Comparison of ENCODE assay signal across 8 mouse cellular contexts in the genomic region with DNA sequence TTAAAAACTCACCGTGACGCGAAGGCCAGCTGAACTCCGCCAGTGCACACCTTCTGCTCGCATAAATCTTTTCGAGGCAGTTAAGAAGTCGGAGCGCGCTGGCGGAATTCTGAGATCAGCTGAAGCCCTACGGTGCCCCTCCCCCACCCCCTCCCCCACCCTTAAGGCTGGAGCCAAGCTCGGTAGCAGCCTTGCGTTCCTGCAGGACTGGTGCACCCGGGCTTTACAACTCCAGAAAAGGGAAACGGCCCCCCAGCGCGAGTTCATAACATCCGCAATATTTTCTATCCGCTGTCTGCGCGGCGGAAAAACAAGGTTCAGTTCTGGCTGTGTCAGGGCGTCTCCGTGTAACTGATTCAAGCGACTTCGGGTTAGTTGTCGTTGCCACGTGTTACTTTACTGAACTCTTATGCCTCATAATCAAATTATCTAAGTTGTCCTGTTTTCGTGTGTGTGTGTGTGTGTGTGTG. TPM values are rescaled to one million over a fixed set of nuclear protein-coding genes. Genes with fewer than 3 reads are reported as not detected.
A peak's percentile ranks its signal among the peaks of the same experiment; 100 is the strongest.
DNase-seq lines count a peak whose midpoint lies in the region; ATAC-seq and TF ChIP-seq lines count a peak whose summit lies in the region.

A gene (minus strand): TSS at position 111 of the 470 bp plus-strand sequence.

- peak within 1 kb of the TSS; percentile 87 for H3K4me3 ChIP-seq in bone marrow, adult 2 months (replicated peaks; ENCODE audit: control insufficient read depth, low read depth, low read length)
- H3K4me3 ChIP-seq in intestine, embryonic 16.5 days (ENCODE audit: low read length): peak within 1 kb of the TSS; percentile 72
- H3K4me3 ChIP-seq in lung, embryonic 14.5 days (ENCODE audit: low read depth, low read length): peak within 1 kb of the TSS; percentile 80
- H3K4me3 ChIP-seq in neural tube, embryonic 14.5 days (ENCODE audit: low read depth, low read length): peak within 1 kb of the TSS; percentile 54

- H3K27me3 ChIP-seq in intestine, embryonic 16.5 days (replicated peaks; ENCODE audit: control insufficient read depth, insufficient read depth, low read length): no peaks in the 10 kb centered on the region
- H3K27me3 ChIP-seq in lung, embryonic 14.5 days (ENCODE audit: insufficient read depth, low read length): no peaks in the 10 kb centered on the region
- no peaks in the 10 kb centered on the region; the same call in 1 of the 2 replicates for H3K27me3 ChIP-seq in neural tube, embryonic 14.5 days (ENCODE audit: control insufficient read depth, insufficient read depth, low read length)

- peak within 1 kb of the TSS; percentile 97 for H3K4me2 ChIP-seq in intestine, embryonic 16.5 days (ENCODE audit: low read depth, low read length)
- H3K4me2 ChIP-seq in lung, embryonic 14.5 days: peak within 1 kb of the TSS; percentile 95
- H3K4me2 ChIP-seq in neural tube, embryonic 14.5 days (ENCODE audit: low read depth, low read length): peak within 1 kb of the TSS; percentile 97

- no peaks in the 10 kb centered on the region for H3K36me3 ChIP-seq in intestine, embryonic 16.5 days (ENCODE audit: control insufficient read depth, insufficient read depth, low read length)
- no peaks in the 10 kb centered on the region for H3K36me3 ChIP-seq in lung, embryonic 14.5 days (ENCODE audit: insufficient read depth)
- H3K36me3 ChIP-seq in neural tube, embryonic 14.5 days (ENCODE audit: control insufficient read depth, insufficient read depth, low read length): no peaks in the 10 kb centered on the region

- TF ChIP-seq POLR2A in bone marrow, adult 2 months (IDR thresholded peaks at IDR 0.05; ENCODE audit: borderline replicate concordance, control insufficient read depth, low read depth, low read length): no peak

- TF ChIP-seq CTCF in bone marrow, adult 2 months (IDR thresholded peaks at IDR 0.05; ENCODE audit: control insufficient read depth, insufficient read depth, low read length): no peak
- TF ChIP-seq CTCF in lung, embryonic 14.5 days (IDR thresholded peaks at IDR 0.05; ENCODE audit: low read depth): no peak

- no peaks in the 10 kb centered on the region for H3K9me3 ChIP-seq in intestine, embryonic 16.5 days (ENCODE audit: control insufficient read depth, low read length)
- no peaks in the 10 kb centered on the region for H3K9me3 ChIP-seq in lung, embryonic 14.5 days (ENCODE audit: low read depth, low read length)
- no peaks in the 10 kb centered on the region for H3K9me3 ChIP-seq in neural tube, embryonic 14.5 days (ENCODE audit: control insufficient read depth, low read length)

- H3K9ac ChIP-seq in intestine, embryonic 16.5 days (ENCODE audit: low read depth, low read length): peak within 1 kb of the TSS; percentile 91
- peak within 1 kb of the TSS; percentile 95 for H3K9ac ChIP-seq in lung, embryonic 14.5 days
- H3K9ac ChIP-seq in neural tube, embryonic 14.5 days (replicated peaks; ENCODE audit: low read depth, low read length): peak within 1 kb of the TSS; percentile 59

- no peaks in the 10 kb centered on the region for H3K4me1 ChIP-seq in bone marrow, adult 2 months (ENCODE audit: control insufficient read depth, insufficient read depth, low read length)
- H3K4me1 ChIP-seq in intestine, embryonic 16.5 days (ENCODE audit: control insufficient read depth, insufficient read depth, low read length): peaks cover 7% of the 10 kb centered on the region; the same call in 1 of the 2 replicates
- H3K4me1 ChIP-seq in lung, embryonic 14.5 days (ENCODE audit: insufficient read depth): peaks cover 9% of the 10 kb centered on the region; the same call in 1 of the 2 replicates
- H3K4me1 ChIP-seq in neural tube, embryonic 14.5 days (ENCODE audit: control insufficient read depth, insufficient read depth, low read length): 0 out of 2 replicates have a peak, but pooled peaks cover 4% of the 10 kb centered on the region

- DNase-seq in layer of hippocampus, adult 9-11 months: peak; percentile 21
- DNase-seq in layer of hippocampus, postnatal 10 days (ENCODE audit: low spot score in 2 of 2): no peak
- peak in 1 of 2 experiments; percentile 60 for DNase-seq in gastrocnemius, postnatal 4 days (ENCODE audit: low spot score in 2 of 2)
- peak; percentile 83 for DNase-seq in lung, embryonic 14.5 days
- no peak for DNase-seq in frontal cortex, postnatal 25 days (ENCODE audit: low spot score in 2 of 2)

- under 1% methylated on average over 29 of the region's 29 CpGs for WGBS in bone marrow, adult 2 months
- WGBS in intestine, embryonic 16.5 days: under 1% methylated on average over 29 of the region's 29 CpGs
- WGBS in lung, embryonic 14.5 days: under 1% methylated on average over 29 of the region's 29 CpGs
- WGBS in neural tube, embryonic 14.5 days: under 1% methylated on average over 29 of the region's 29 CpGs

- H3K27ac ChIP-seq in bone marrow, adult 2 months (ENCODE audit: control insufficient read depth, insufficient read depth, low read depth, low read length, poor library complexity): peak within 1 kb of the TSS; percentile 88
- peak within 1 kb of the TSS; percentile 99 for H3K27ac ChIP-seq in intestine, embryonic 16.5 days (ENCODE audit: low read length)
- peak within 1 kb of the TSS; percentile 95 for H3K27ac ChIP-seq in lung, embryonic 14.5 days (ENCODE audit: low read depth)
- peak within 1 kb of the TSS; percentile 83 for H3K27ac ChIP-seq in neural tube, embryonic 14.5 days (ENCODE audit: low read depth, low read length)

- ATAC-seq in intestine, embryonic 16.5 days: peak; percentile 15; the same call in 1 of the 2 replicates
- ATAC-seq in lung, embryonic 14.5 days (ENCODE audit: insufficient read depth): peak; percentile 10; the same call in 1 of the 2 replicates
- peak; percentile 18; the same call in 1 of the 2 replicates for ATAC-seq in neural tube, embryonic 14.5 days (ENCODE audit: low read depth)

RNA-seq across cellular contexts. Expression of the gene that starts here (rescaled TPM):
- 1 to 10 TPM; 2.6 to 3.9 TPM for total RNA-seq in layer of hippocampus, postnatal 10 days (2021)
- polyA plus RNA-seq in bone marrow, adult 2 months (2011; ENCODE audit: insufficient read depth, insufficient read length, low replicate concordance, missing spikeins): 11.2 and 33.1 TPM in 2 replicates
- 10 to 100 TPM; 16.3 to 18.6 TPM for total RNA-seq in gastrocnemius, postnatal 4 days (2021)
- 43.0 and 43.5 TPM in 2 replicates for polyA plus RNA-seq in intestine, embryonic 16.5 days (2015; fragmentation: Nextera tagmentation; extraction: Ambion mirVana)
- polyA plus RNA-seq in lung, embryonic 14.5 days (2014; fragmentation: Nextera tagmentation; extraction: Ambion mirVana): 60.3 and 63.1 TPM in 2 replicates
- 10.9 and 13.2 TPM in 2 replicates for polyA plus RNA-seq in neural tube, embryonic 14.5 days (2014; fragmentation: Nextera tagmentation; extraction: Ambion mirVana)

Comparison
In these comparisons a context has a peak if more than half of its experiments do, and no peak if none do; other contexts are left out.
1. DNase-seq: peak in layer of hippocampus, adult 9-11 months (single experiment) and lung, embryonic 14.5 days (single experiment); none in layer of hippocampus, postnatal 10 days (0 of 2) and frontal cortex, postnatal 25 days (0 of 2).
2. Peak in every context shown above with its lines, with median percentiles within 50 percentile points of each other: H3K27ac ChIP-seq, H3K4me3 ChIP-seq, ATAC-seq, H3K4me2 ChIP-seq and H3K9ac ChIP-seq.